Mouse (Mus musculus): ENCODE measurements around the gene Fgfr2.

GRCm38 (mm10) chr7:130385732-130386294, 2737.3 kb downstream of the Fgfr2 start:
- TF ChIP-seq CTCF (IDR thresholded peaks at IDR 0.05; ENCODE audit: low read depth): no peak
- TF ChIP-seq EP300 (IDR thresholded peaks at IDR 0.05; ENCODE audit: low read depth): no peak

Data from liver, postnatal 0 days (tissue).